Mouse (Mus musculus): Measurements from ENCODE around the gene Ap1g1. TPM values are rescaled to one million over a fixed set of nuclear protein-coding genes. Genes with fewer than 3 reads are reported as not detected.

The Ap1g1 gene
- 20.5 and 23.7 TPM in 2 replicates for polyA plus RNA-seq (2015; fragmentation: Nextera tagmentation; extraction: Ambion mirVana)

DNA sequence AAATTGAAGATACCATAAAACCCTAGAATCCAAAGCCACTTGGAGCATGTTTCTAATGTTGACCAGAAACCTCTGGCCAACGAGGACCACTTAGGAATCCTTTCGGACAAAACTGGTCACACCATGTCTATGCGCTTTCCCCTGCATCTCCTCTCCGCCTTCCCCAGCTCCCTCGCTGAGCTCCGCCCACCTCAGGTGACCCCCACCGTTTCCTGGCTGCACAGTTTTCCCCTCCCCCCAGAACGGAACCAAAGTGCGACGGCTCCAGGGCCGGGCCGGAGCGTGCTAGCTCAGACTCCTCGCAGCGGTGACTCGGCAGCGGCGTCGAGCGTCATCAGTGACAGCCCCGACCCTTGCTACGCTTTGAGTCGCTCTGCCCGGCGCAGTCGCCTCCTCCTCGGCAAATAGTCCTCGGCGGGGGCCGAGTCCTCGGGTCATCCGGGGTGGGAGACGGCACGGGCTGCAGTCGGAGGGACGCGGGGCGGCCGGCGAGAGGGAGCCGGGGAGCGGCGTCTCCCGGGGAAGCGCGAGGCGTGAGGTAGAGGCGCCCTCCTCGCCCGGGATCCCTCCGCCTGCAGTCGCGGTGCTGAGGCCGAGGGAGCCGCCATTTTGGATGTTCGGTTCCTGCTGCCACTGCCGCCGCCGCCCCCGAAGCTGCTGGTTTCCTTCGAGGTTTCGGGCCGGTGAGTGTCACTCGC, at the start of gene Ap1g1:
Gene Ap1g1, plus strand, starts transcription at position 275 of the 698 bp plus-strand sequence.

DNA sequence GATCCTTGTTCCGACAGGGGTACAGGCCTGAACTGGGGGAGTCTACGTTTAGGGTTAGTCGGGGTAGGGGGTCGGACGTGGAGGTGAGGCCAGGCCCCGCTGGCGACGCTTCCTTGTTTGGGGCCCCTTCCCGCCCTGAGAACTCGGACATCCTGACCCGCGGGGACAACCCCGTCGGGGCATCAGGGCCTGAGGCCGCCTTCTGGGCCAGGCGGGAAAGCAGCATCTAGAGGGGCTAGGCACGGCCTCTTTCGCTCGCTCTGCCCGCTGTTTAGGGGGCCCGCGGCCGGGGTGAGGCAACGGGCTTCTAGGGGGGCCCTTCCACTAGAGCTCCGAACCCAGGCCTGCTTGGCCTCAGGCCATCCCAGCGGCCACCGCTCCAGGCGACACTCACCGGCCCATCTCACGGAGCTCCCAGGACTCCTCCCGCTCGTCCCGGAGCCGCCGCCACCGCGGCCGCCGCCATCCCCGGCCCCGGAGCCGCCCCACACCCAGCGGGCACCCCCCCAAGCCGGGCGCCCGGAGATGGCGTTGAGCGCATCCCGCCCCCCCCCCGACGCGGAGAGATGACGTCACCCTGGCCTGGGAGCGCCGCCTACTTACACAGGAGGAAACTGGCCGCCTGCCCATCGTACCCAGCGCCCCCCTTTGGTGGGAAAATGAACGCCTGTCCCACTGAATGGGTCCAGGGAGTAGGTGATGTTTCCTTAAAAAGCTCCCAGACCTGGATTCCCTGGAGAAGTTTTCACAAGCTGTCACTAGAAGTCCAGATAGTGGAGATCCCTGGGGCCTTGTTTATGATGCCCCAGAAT, 40.9 kb upstream of the Ap1g1 start, which contains the start of gene Atxn1l:
Gene Atxn1l, minus strand, starts transcription at position 503 of the 812 bp plus-strand sequence.

DNA sequence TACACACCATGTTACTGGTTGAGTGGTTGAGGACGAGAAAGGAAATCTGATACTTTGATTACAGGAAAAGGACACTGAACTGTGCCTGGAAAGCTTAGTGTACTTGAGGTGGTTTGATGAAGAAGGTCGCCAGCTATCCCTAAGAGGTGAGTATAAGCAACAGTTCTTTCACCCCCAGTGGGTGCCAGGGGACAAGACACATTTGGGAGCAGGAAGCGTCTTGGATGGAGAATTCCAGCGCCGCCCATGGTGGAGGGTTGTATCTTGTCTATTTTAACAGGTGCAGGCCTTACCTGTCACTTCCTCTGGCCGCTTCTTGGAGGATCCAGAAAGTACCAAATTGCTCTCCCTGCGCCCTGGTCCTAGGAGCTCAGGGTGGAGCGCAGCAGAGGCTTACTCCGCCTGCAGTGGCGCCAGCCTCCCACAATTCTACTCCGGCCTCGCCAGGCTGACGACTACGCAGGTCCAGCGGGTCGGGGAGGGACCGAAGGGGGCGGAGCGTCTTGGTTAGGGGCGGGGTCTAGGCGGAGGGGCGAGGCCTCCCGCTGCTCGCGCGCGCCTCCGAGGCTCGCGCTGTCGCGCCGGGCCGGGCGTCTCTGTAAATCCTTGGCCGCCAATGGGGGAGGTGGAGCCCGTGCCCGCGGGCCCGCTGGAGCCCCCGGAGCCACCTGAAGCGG, 89.8 kb downstream of the Ap1g1 start, which contains the start of gene Phlpp2:
Gene Phlpp2, plus strand, starts transcription at position 540 of the 677 bp plus-strand sequence.

Other genes with a start within 250 kb of the Ap1g1 start
- 8.6 and 8.9 TPM in 2 replicates for gene Dhx38, start 212.7 kb upstream of the Ap1g1 start, polyA plus RNA-seq (2015; fragmentation: Nextera tagmentation; extraction: Ambion mirVana)
- 19.5 and 19.6 TPM in 2 replicates for gene Txnl4b, start 212.7 kb upstream of the Ap1g1 start, polyA plus RNA-seq (2015; fragmentation: Nextera tagmentation; extraction: Ambion mirVana)
- gene Hp, start 199.4 kb upstream of the Ap1g1 start, polyA plus RNA-seq (2015; fragmentation: Nextera tagmentation; extraction: Ambion mirVana): 5.2 and 6.3 TPM in 2 replicates
- 16.7 and 17.5 TPM in 2 replicates for gene Dhodh, start 169.9 kb upstream of the Ap1g1 start, polyA plus RNA-seq (2015; fragmentation: Nextera tagmentation; extraction: Ambion mirVana)
- gene Pkd1l3, start 164.0 kb upstream of the Ap1g1 start, polyA plus RNA-seq (2015; fragmentation: Nextera tagmentation; extraction: Ambion mirVana): not detected in 2 replicates
- 72.5 and 75.1 TPM in 2 replicates for gene Ist1, start 85.3 kb upstream of the Ap1g1 start, polyA plus RNA-seq (2015; fragmentation: Nextera tagmentation; extraction: Ambion mirVana)
- gene Zfp821, start 73.0 kb upstream of the Ap1g1 start, polyA plus RNA-seq (2015; fragmentation: Nextera tagmentation; extraction: Ambion mirVana): 10.7 and 11.8 TPM in 2 replicates
- gene Atxn1l, start 40.8 kb upstream of the Ap1g1 start, polyA plus RNA-seq (2015; fragmentation: Nextera tagmentation; extraction: Ambion mirVana): 3.3 and 4.2 TPM in 2 replicates
- 1.0 and 1.6 TPM in 2 replicates for gene Phlpp2, start 90.0 kb downstream of the Ap1g1 start, polyA plus RNA-seq (2015; fragmentation: Nextera tagmentation; extraction: Ambion mirVana)
- gene Marveld3, start 183.6 kb downstream of the Ap1g1 start, polyA plus RNA-seq (2015; fragmentation: Nextera tagmentation; extraction: Ambion mirVana): 8.1 and 9.8 TPM in 2 replicates
- gene Tat, start 211.9 kb downstream of the Ap1g1 start, polyA plus RNA-seq (2015; fragmentation: Nextera tagmentation; extraction: Ambion mirVana): 0.17 and 0.27 TPM in 2 replicates